Mouse (Mus musculus): Measurements from ENCODE around the gene Zpld1.

DNA sequence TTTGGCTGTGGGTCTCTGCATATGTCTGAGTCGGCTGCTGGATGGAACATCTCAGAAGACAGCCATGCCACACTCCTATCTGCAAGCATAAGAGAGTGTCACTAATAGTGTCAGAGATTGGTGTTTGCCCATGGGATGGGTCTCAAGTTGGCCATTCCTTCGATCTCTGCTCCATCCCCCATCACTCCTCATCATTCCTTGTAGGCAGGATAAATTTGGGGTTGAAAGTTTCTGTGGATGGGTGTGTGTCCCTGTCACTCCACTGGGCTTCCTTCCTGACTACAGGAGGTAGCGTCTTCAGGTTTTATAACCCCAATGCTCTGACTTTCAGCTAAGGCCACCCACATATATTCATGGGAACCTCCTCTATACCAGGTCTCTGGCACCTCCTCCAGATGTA lies 14.3 kb upstream of the Zpld1 start:
- no peak for TF ChIP-seq MAX (IDR thresholded peaks at IDR 0.05)
- TF ChIP-seq CTCF (IDR thresholded peaks at IDR 0.05; ENCODE audit: control insufficient read depth, insufficient read depth, insufficient read length), result no peak
- TF ChIP-seq USF1 (IDR thresholded peaks at IDR 0.05; ENCODE audit: low read depth), result no peak
- TF ChIP-seq MYOG (IDR thresholded peaks at IDR 0.05; ENCODE audit: control insufficient read depth, extremely low read depth, insufficient read length), result no peak
- no peak for TF ChIP-seq FOSL1 (IDR thresholded peaks at IDR 0.05; ENCODE audit: insufficient read depth, low read length, poor library complexity, severe bottlenecking)
- TF ChIP-seq MYOD1 (IDR thresholded peaks at IDR 0.05; ENCODE audit: control insufficient read depth, insufficient read length, low read depth), result no peak
